Mouse (Mus musculus) erythroid progenitor cell, adult 5-6 weeks (primary cell): Measurements from ENCODE around the gene Elmo2. TPM values are rescaled to one million over a fixed set of nuclear protein-coding genes. Genes with fewer than 3 reads are reported as not detected.

Experiments used
- ATAC-seq: replicated peaks from 2 replicates; pipeline ENCODE4 v1.8.0; 2016; ENCODE audit warnings: moderate number of reproducible peaks, mild to moderate bottlenecking, moderate TSS enrichment, inconsistent platforms; ENCODE audit not compliant: poor library complexity, low FRiP score, severe bottlenecking
- total RNA-seq, 2 experiments: library from RNA; stranded (forward) in 1 of 2; stranded (reverse) in 1 of 2; fragments of 150-400 nt in 1 of 2; fragments of 186-747, 209-891 nt in 1 of 2; gene quantifications; 2 replicates each; pipeline versions ENCODE4 v1.2.3 to v1.2.4; 2015 to 2017; ENCODE audit warnings: low replicate concordance in 2 of 2

The Elmo2 gene
- total RNA-seq, 2 experiments from 2014 or later: 13.1 to 16.3 TPM

DNA sequence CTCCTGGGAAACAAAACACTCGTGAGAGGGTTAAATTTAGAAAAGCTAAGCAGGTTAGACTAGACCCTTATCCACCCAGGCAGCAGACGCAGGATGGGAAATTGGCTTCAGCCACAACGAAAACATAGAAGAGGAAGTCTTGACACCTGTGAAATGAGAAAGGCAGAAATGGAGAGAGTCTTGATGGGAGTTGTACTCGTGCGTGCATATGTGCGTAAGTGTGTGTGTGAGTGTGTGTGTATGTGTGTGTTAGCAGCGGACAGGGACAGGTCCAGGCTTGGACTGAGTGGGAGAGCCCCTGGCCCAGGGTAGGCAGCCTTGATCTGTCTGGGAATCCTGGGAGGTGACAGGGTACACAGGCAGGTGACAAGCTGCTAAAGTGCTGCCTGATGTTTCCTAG is 55.4 kb downstream of the Elmo2 start:
- no peak for ATAC-seq

DNA sequence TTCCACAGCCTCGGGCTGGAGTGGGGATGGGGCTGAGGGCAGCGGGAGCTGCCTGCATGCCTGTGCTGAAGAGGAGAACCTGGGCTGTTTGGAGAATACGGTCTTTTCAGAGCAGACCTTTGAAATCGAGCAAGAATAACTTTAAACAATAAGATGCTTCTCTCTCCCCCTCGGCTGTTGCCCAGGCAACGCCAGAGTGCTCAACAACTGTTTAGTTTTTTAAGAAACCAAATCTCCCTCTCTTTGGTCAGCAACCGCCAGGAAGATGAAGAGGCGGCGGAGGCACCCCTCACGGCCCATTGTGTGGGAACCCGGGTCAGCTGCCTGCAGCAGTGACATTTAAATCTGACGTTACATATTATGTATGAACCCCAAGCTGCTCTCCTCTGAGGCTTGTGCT is 59.5 kb downstream of the Elmo2 start:
- no peak for ATAC-seq

DNA sequence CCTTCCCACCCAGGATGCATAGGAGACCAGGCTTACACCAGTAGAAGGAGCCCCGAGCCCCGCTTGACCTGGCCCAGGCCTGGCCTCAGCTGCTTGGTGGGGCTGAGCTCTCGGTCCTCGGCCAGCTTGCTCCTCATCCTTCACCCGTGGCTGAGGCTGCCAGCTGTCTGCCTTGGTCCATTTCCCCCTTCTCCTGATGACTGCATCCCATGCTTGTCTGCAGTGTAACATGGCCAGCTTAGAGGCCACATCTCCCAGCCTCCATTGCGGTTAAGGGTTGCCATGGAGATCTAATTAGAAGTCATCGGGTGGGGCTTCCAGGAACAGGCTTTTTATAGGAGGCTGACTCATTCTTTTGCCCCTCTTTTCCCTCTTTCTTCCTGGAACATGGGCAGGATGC is 62.4 kb downstream of the Elmo2 start:
- no peak for ATAC-seq

DNA sequence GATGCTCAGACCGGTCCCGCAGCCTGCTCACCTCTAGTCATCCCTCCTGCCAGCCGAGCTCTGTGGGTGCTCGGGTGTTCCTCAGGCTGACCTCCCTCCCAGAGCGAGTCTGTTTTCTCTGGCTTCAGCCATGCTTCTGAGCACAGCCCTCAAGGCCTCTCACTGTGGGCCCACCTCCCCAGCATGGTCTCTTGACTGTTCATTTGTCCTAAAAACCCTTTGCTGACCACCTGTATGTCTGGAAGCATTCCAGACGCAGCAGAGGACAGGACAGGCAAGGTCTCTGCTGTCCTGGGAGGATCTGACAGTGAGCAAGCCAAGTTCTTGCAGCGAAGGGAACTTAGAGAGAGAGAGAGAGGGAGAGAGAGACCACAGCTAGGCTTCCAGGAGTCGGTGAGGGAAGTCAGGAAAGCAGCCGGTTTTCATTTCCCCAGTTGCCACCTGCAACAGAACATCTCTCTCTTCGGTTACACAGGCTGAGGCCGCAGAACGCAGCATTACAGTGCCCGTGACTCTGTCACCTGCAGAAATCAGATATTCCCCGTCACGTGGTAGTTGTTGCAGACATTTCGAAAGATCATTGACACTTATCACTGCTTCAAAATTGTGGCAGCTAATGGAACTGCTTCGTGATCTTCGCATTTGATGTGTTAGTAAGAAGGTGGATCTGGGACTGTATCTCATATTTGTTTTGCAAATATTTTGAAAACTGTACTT is 63.8 kb downstream of the Elmo2 start:
- ATAC-seq: no peak

DNA sequence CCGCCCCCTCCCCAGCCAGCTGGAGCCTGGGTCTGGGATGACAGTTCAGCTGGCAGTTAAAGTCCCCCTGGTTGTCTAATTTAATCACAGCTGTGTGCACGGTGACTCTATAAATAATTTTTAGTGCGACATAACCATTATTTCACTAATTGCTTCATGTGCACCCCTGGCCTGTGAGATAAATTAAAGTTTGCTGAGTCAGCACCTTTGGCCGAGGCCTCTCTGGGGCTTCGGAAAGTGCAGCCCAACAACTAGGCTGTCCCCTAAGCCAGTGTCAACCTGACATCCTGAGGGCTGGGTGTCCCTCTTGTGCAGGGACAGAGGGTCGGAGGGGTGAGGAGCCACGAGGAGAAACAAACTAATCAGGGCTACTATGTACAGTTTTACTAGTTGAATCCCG is 66.4 kb downstream of the Elmo2 start:
- no peak for ATAC-seq

DNA sequence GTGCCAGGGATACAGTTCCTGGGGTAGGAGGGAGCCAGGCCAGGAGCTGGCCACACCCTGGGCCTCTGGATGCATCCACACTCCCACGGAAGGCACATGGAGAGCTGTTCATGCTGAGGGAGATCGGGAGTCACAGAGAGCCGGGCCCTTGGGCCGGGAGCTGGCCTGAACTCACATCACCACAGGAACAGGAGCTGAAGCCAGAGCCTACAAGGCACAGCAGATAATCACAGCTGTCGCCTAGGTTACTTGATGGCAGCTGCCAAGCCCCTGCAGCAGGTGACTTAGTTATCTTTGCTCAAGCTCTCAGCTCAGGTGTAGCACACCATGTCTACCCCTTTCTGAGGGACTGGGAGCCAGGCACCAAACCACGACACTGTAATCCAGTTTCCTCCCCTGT is 68.0 kb downstream of the Elmo2 start:
- ATAC-seq: no peak

DNA sequence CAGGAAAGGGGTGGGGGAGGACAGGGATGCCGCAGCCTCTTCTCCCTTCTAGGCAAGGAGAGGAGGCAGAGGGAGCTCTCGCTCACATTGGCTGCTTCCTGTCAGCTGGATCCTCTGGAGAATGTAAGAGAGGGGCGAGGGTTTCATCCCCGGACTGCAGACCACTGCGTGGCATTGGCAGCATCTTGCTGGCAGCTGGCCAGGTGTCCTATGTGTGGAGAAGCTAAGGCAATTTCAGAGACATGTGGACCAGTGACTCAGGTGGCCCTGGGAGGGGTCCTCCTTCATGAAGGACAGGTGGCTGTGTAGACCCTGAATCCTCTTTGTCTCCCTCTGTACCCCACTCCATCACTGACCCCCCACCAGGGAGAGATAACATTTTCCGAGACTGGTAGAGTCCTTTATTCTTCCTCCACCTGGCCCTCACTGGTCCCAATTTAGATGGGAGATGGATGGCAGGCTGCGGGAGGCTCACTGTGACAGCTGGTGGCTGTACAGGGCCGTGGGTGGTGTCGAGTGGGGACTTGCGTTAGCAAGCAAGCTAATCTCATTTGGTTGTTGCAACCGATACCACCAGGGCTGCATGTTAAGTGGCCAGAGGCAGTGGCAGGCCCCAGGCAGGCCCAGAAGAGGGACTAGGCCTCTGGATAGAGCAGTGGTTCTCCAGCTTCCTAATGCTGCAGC is 69.0 kb downstream of the Elmo2 start:
- ATAC-seq: no peak

DNA sequence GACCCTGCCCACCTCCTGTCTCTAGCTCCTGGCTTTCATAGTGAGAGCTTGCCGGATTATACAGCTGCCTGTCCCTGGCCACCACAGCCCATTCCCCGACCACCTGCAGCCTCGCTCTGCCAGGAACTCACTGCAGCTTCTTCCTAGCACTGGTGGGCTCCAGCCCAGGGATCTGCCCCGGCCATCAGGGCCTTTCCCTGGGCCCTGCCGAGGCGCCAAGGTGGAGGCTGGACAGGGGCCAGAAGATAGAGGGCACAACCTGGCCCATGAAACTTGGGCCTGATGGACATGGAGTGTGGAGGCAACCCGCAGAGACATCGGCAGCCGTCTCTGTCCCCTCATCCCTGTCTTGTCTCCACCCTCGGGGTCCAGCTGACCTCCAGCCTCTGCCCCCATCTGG is 70.1 kb downstream of the Elmo2 start:
- no peak for ATAC-seq

DNA sequence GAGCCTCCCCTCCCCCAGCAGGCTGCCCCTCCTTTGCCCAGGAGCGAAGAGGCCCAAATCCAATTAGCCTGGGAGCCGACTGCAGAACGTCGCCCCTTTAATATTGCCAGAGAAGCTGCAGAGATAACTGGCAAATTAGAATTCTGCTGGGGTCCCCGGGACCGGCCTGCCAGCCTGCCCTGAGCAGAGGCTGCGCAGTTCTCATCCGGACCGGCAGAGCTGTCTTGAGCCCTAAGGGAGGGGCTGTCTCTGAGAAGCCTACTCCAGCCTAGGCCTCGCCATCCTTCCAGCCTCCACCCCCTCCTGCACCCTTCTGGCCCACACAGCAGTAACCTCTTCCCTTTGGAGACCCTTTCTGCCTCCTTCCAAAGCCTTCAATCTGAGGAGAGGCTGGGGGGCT is 72.4 kb downstream of the Elmo2 start:
- ATAC-seq: no peak

DNA sequence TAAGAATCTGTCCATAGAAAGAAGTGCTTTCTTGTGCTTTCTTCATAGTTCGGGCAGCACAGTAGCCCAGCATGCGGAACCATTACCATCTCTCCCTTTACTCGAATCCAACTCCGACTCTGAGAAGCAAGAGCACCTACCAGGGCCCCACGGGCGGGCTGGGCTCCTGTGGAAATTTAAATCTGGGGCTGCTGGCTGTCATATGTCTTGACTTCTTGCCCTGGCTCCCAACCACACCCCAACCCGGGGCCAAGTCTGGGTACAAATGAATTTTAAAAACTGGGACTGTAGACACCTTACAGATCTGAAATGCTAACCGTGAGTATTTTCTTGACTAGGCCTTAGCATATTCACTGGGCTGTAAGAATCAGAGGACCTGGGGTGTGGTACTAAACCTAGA is 73.0 kb downstream of the Elmo2 start:
- ATAC-seq: no peak

DNA sequence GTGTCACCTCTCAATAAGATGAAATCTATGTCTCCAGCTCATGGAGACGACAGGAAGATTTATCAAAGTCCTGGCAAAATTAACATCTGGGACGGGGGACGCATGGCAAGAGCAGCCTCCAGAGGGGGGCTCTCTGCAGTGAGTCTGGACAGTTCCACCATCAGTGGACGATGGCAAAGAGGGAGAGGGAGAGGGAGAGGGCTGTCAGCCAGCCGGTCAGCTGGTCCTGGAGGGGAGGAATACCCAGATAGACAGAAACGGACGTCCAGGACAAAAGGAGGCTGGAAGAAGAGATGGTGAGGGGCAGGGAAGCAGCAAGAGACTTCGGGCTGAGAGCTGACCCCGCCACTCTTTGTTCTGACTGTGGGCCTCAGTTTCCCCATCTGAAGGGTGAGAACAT is 73.5 kb downstream of the Elmo2 start:
- no peak for ATAC-seq

DNA sequence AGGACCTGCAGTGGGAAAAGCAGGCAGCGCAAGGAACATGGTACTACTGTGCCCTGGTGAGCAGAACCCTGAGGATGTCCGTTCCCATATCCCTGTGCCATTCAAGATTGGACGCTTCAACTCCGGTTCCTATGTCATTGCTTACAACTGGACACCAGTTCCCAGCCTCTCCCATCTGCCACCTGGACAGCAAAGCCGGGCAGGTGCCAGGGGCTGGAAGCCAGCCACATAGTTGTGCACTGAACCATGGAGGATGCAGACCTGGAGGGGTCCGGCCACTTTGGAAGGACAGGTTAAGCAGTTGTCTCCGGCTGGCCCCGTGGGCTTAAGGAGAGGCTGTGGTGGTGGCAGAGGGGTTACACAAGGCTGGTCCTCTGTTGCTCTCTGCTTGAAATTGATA is 73.9 kb downstream of the Elmo2 start:
- no peak for ATAC-seq

DNA sequence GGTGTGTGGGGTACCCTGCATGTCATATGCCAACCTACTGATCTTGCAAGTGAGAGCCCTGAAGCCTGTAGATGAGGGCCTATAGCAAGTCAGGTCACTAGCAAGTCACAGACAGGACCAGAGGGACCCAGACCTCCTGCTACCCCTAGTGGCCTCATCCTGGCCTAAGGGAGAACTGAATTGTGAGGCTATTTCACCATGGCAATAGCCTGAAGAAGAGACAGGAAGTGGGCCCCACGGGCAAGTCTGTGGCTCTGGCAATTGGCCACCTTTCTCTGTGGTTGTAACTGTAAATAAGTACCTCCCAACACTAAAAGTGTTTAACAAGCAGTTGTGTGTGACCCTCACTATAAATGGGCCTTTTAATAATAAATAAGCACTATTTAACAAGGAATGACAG is 75.4 kb downstream of the Elmo2 start:
- no peak for ATAC-seq

DNA sequence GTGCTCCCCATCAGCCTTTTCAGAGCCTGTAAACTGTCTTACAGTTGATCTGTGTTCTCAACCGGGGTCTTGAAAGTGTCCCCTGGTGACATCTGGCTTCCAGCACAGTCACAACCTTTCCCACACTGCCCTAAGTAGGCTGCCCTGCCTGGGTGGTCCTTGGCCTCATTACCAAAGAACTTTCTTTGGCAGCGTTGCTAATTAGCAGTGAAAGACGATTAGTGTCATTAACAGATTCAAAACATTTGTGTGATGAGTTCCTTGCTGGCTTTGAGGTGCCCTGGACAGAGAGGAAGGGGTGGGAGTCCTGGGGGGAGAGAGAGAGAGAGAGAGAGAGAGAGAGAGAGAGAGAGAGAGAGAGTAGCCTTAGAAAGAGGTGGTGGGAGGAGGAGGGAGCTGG is 77.3 kb downstream of the Elmo2 start:
- no peak for ATAC-seq

DNA sequence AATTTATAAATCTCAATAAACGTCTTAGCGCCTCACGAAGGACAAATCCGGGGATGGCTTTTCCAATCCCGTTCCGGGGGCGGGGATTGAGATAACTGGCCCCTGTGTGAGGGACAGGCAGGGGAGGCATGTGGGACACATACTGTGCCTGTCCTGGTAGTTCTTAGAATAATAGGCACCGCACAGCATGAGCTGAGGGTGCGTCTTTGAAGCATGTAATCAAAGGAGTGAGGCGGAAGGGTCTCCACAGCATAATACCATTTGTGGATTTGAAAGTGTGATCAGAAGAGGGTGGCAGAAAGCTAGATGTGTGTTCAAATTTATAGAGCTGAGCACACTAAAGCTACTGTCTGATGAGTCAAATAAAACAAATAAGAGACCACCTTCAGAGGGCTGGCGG is 79.9 kb downstream of the Elmo2 start:
- no peak for ATAC-seq

DNA sequence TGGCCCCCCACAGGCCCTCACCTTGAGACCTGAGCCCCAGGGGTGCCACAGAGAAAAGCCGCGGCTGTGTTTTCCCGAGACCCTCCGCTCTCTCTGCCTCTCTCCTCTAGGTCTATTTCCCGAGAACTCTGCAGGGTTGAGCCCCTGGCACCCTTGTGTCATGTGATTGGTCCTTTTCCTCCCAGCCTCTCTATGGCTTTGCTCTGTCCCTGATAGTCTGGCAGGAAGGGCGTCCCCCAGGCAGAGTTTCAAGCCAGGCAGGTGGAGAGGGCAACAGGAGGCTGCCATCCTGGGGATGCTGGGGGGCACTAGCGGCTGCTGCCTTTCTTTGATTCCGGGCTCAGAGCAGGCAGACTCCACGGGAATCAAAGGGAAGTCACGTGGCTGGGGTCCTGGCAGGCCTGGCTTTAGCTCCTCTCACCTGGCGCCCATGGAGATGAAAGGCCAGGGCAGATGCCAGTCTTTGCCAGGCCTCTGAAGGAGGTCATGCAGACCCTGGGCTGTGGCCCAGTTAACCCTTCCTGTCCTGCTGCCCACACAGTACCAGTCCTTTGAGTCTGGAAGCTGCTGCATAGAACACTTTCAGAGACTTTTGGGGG is 83.1 kb downstream of the Elmo2 start:
- no peak for ATAC-seq

DNA sequence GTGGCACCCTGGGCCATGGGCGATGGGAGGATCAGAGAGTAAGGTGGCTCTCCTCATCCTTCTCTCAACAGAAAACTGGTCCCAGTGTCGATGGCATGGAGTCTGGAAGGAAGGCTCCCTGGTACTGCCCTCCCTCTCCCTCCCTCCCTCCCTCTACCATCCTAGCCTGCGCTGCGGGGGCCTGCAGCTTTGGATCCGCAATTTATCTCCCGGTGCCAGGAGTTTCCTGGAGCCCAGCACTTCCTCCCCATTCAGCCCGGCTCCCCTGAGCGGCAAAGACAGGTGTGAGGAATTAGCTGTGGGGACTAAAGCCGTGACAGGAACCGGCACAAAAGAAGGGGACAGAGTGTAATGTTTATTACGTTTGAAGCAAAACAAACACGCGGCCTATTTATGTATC is 83.7 kb downstream of the Elmo2 start:
- no peak for ATAC-seq

DNA sequence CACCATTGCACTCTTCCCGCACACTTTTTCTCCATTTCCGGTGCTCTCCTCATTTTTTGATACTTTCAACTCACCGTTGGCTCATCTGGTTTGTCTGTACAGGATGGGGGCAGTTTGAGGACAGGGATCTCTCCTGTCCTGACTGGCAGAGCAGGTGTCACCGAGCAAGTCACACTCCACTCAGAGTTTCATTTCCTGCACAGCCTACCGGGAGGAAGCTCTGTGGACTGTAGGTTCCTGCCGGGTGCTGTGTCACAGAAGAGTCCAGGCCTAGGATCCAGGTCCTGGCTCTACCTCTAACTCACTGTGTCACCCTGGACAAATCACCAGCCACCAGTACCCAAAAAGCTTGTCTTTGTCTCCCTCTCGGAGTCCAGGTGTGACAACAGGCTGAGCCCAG is 84.5 kb downstream of the Elmo2 start:
- ATAC-seq: no peak

DNA sequence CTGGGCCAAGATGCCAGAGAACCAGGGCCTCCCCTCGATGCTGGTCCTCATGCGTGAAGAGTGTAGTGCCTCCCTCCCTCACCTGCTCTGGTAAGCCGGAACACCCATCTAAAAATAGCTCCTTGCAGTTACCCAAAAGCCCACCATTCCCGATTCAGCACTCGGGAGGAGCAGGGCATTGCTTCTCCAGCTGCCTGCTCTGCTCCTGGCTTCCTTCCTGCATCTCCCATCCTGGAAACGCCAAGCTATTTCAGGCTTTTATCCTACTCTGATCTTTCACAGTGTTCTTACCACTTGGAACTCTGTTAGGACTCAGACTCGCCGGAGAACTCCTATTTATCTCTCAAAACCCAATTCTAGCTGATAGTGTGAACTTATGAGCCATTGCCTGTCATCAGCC is 85.9 kb downstream of the Elmo2 start:
- no peak for ATAC-seq

DNA sequence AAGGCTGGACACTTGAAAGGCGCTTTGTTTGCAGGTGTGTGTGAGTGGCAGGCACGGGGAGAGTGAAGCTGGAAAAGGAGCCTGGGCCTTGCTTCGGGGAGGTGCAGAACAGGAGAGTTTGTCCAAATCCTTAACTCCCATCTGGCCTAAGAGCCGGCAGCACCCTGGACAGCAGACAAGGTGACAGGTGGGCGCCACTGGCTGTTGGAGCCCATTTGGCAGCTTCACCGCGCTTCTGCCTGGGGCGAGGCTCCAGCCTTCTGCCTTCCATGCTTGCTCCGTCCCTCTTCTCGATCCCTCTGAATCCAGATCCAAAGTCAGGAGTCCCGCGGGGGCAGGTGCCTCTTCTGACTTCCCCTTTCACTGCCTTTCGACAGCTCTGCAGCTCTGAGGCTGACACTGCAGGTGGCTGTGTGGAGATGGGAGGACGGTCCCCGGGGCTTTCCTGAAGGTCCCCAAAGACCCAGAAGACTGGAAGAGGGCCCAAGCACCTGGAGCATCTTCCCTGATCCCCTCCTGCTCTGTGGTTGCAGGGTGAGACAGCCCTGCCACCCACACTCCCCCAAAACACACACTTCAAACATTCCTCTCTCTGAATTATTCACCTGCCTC is 86.6 kb downstream of the Elmo2 start:
- ATAC-seq: no peak
